Mouse (Mus musculus) heart, embryonic 15.5 days (tissue): ENCODE results near the gene Gk. TPM values are rescaled to one million over a fixed set of nuclear protein-coding genes. Genes with fewer than 3 reads are reported as not detected.

Source experiments
- ATAC-seq: fragments of 200-750 bp; cut with Nextera tagmentation; replicated peaks from 2 replicates; pipeline ENCODE4 v1.8.0; 2017; ENCODE audit warnings: low read depth, moderate TSS enrichment; ENCODE audit not compliant: insufficient number of reproducible peaks, insufficient read depth, low FRiP score
- H3K27ac ChIP-seq: fragments of 300-500 bp; sonication (generic); 2 replicates; pipeline ENCODE4 v1.5.1; 2015; ENCODE audit warnings: mild to moderate bottlenecking, inconsistent platforms
- H3K27me3 ChIP-seq: fragments of 300-500 bp; sonication (generic); 2 replicates; pipeline ENCODE4 v1.6.1; 2015; ENCODE audit warnings: inconsistent platforms
- H3K36me3 ChIP-seq: fragments of 300-500 bp; sonication (generic); 2 replicates; pipeline ENCODE4 v1.6.1; 2015; ENCODE audit warnings: mild to moderate bottlenecking, inconsistent platforms
- H3K4me1 ChIP-seq: fragments of 300-500 bp; sonication (generic); replicated peaks from 2 replicates; pipeline ENCODE4 v1.6.1; 2015; ENCODE audit warnings: inconsistent platforms
- H3K4me2 ChIP-seq: fragments of 300-500 bp; sonication (generic); 2 replicates; pipeline ENCODE4 v1.6.1; 2015; ENCODE audit warnings: inconsistent platforms, mild to moderate bottlenecking, moderate library complexity
- H3K4me3 ChIP-seq: fragments of 300-500 bp; sonication (generic); 2 replicates; pipeline ENCODE4 v1.5.1; 2015; ENCODE audit warnings: mild to moderate bottlenecking, inconsistent platforms
- H3K9ac ChIP-seq: fragments of 300-500 bp; sonication (generic); 2 replicates; pipeline ENCODE4 v1.6.1; 2015; ENCODE audit warnings: mild to moderate bottlenecking, inconsistent platforms
- H3K9me3 ChIP-seq: fragments of 300-500 bp; sonication (generic); replicated peaks from 2 replicates; pipeline ENCODE4 v1.6.1; 2016; ENCODE audit warnings: inconsistent platforms
- WGBS: fragments of 180-500 bp; shearing (Covaris S2); methylation state at CpG from one replicate; pipeline ENCODE4 v1.1.7; 2015; ENCODE audit warnings: mixed read lengths; 5-methylcytosine and 5-hydroxymethylcytosine counted together
- polyA plus RNA-seq: library from polyadenylated mRNA; unstranded; fragments of >200 nt; fragmentation: Nextera tagmentation; extraction: Ambion mirVana; gene quantifications from 2 replicates; pipeline ENCODE4 v1.2.1, GENCODE M21; 2015

The Gk gene
- 22.3 and 22.6 TPM in 2 replicates for polyA plus RNA-seq

- H3K27me3 ChIP-seq = no peaks in the 10 kb centered on the region
- H3K4me3 ChIP-seq = peak within 1 kb of the TSS; percentile 63
- 14% methylated on average over 40 of the region's 45 CpGs for WGBS
- peak; percentile 98 for ATAC-seq
- H3K4me2 ChIP-seq = peak within 1 kb of the TSS; percentile 65
- H3K9me3 ChIP-seq = no peaks in the 10 kb centered on the region
- peak within 1 kb of the TSS; percentile 97 for H3K27ac ChIP-seq
- no peaks in the 10 kb centered on the region for H3K4me1 ChIP-seq
- no peaks in the 10 kb centered on the region for H3K36me3 ChIP-seq
- H3K9ac ChIP-seq = peak within 1 kb of the TSS; percentile 68
Observed at GRCm38 (mm10) chrX:85776544-85777087, at the start of gene Gk. TSS of gene Gk (minus strand) at chrX:85776819.

- 55% methylated on average over 4 of the region's 4 CpGs for WGBS
- Histone ChIP-seq H3K9me3 (no peaks in the 10 kb centered on the region; the same call in 1 of the 2 replicates), H3K4me2 (no peak overlapping the region), H3K36me3 (no peaks in the 10 kb centered on the region), H3K4me1 (no peaks in the 10 kb centered on the region), H3K27me3 (no peaks in the 10 kb centered on the region), H3K27ac (no peak overlapping the region), H3K9ac (no peak overlapping the region), H3K4me3 (no peak overlapping the region)
- no peak for ATAC-seq
Observed at GRCm38 (mm10) chrX:85804706-85805376, 28.2 kb upstream of the Gk start.

- Histone ChIP-seq H3K36me3 (no peaks in the 10 kb centered on the region), H3K27me3 (no peaks in the 10 kb centered on the region), H3K4me1 (no peaks in the 10 kb centered on the region), H3K9ac (no peak overlapping the region), H3K4me3 (no peak overlapping the region), H3K4me2 (no peak overlapping the region), H3K9me3 (no peaks in the 10 kb centered on the region; the same call in 1 of the 2 replicates), H3K27ac (no peak overlapping the region)
- ATAC-seq = no peak
Observed at GRCm38 (mm10) chrX:85803006-85803405, 26.4 kb upstream of the Gk start.

GRCm38 (mm10) chrX:85797449-85797848 lies 20.8 kb upstream of the Gk start:
- H3K9me3 ChIP-seq = no peaks in the 10 kb centered on the region
- no peaks in the 10 kb centered on the region for H3K36me3 ChIP-seq
- no peak overlapping the region for H3K27ac ChIP-seq
- 83% methylated on average over 2 of the region's 2 CpGs for WGBS
- H3K4me2 ChIP-seq = no peak overlapping the region
- H3K9ac ChIP-seq = no peak overlapping the region
- H3K27me3 ChIP-seq = no peaks in the 10 kb centered on the region
- no peak overlapping the region for H3K4me3 ChIP-seq
- H3K4me1 ChIP-seq = no peaks in the 10 kb centered on the region
- no peak for ATAC-seq

GRCm38 (mm10) chrX:85778346-85778745 lies 1.7 kb upstream of the Gk start:
- Histone ChIP-seq H3K27ac (no peak overlapping the region), H3K4me2 (no peak overlapping the region), H3K4me1 (no peaks in the 10 kb centered on the region), H3K36me3 (no peaks in the 10 kb centered on the region), H3K9ac (no peak overlapping the region), H3K27me3 (no peaks in the 10 kb centered on the region), H3K4me3 (no peak overlapping the region), H3K9me3 (no peaks in the 10 kb centered on the region)
- no peak for ATAC-seq
- WGBS = 69% methylated on average over 3 of the region's 3 CpGs

- 11% methylated on average over 17 of the region's 17 CpGs for WGBS
- ATAC-seq = peak; percentile 40; the same call in 1 of the 2 replicates
Observed at GRCm38 (mm10) chrX:85777141-85777540, 522 bp upstream of the Gk start.

GRCm38 (mm10) chrX:85775879-85776543 lies 608 bp downstream of the Gk start:
- H3K4me3 ChIP-seq = peak overlapping the region; percentile 63
- H3K9ac ChIP-seq = peak overlapping the region; percentile 64
- 11% methylated on average over 22 of the region's 22 CpGs for WGBS
- no peaks in the 10 kb centered on the region for H3K36me3 ChIP-seq
- no peaks in the 10 kb centered on the region for H3K9me3 ChIP-seq
- H3K27me3 ChIP-seq = no peaks in the 10 kb centered on the region
- H3K4me1 ChIP-seq = no peaks in the 10 kb centered on the region
- H3K27ac ChIP-seq = peak overlapping the region; percentile 88
- peak overlapping the region; percentile 65 for H3K4me2 ChIP-seq
- ATAC-seq = peak; percentile 8

More at GRCm38 (mm10) chrX:85777141-85777540, 522 bp upstream of the Gk start:
- no peaks in the 10 kb centered on the region for H3K36me3 ChIP-seq
- H3K4me2 ChIP-seq = peak overlapping the region; percentile 59
- no peaks in the 10 kb centered on the region for H3K9me3 ChIP-seq
- peak overlapping the region; percentile 68 for H3K9ac ChIP-seq
- H3K27me3 ChIP-seq = no peaks in the 10 kb centered on the region
- H3K4me1 ChIP-seq = no peaks in the 10 kb centered on the region
- H3K4me3 ChIP-seq = peak overlapping the region; percentile 61
- H3K27ac ChIP-seq = peak overlapping the region; percentile 97

- no peak overlapping the region for H3K4me2 ChIP-seq
- ATAC-seq = no peak
Observed at GRCm38 (mm10) chrX:85771303-85771702, 5.3 kb downstream of the Gk start.

GRCm38 (mm10) chrX:85770747-85771146 lies 5.9 kb downstream of the Gk start:
- Histone ChIP-seq H3K9ac (no peak overlapping the region), H3K4me3 (no peak overlapping the region), H3K27me3 (no peaks in the 10 kb centered on the region), H3K4me2 (no peak overlapping the region), H3K4me1 (no peaks in the 10 kb centered on the region), H3K9me3 (no peaks in the 10 kb centered on the region), H3K27ac (no peak overlapping the region), H3K36me3 (no peaks in the 10 kb centered on the region)
- WGBS = 79% methylated on average over 3 of the region's 3 CpGs
- no peak for ATAC-seq

More at GRCm38 (mm10) chrX:85771303-85771702, 5.3 kb downstream of the Gk start:
- Histone ChIP-seq H3K4me3 (no peak overlapping the region), H3K9ac (no peak overlapping the region), H3K4me1 (no peaks in the 10 kb centered on the region), H3K27ac (no peak overlapping the region), H3K36me3 (no peaks in the 10 kb centered on the region), H3K27me3 (no peaks in the 10 kb centered on the region), H3K9me3 (no peaks in the 10 kb centered on the region)
- 63% methylated on average over 3 of the region's 3 CpGs for WGBS

GRCm38 (mm10) chrX:85768578-85768977 lies 8.0 kb downstream of the Gk start:
- ATAC-seq = no peak
- no peak overlapping the region for H3K4me3 ChIP-seq
- WGBS = 56% methylated on average over 2 of the region's 2 CpGs
- no peaks in the 10 kb centered on the region for H3K27me3 ChIP-seq
- H3K27ac ChIP-seq = no peak overlapping the region
- no peaks in the 10 kb centered on the region for H3K36me3 ChIP-seq
- H3K9me3 ChIP-seq = no peaks in the 10 kb centered on the region
- H3K4me1 ChIP-seq = no peaks in the 10 kb centered on the region
- no peak overlapping the region for H3K4me2 ChIP-seq
- H3K9ac ChIP-seq = no peak overlapping the region

GRCm38 (mm10) chrX:85756005-85756404 lies 20.6 kb downstream of the Gk start:
- Histone ChIP-seq H3K9me3 (no peaks in the 10 kb centered on the region), H3K4me2 (no peak overlapping the region), H3K36me3 (no peaks in the 10 kb centered on the region), H3K4me3 (no peak overlapping the region), H3K9ac (no peak overlapping the region), H3K4me1 (no peaks in the 10 kb centered on the region), H3K27ac (no peak overlapping the region), H3K27me3 (no peaks in the 10 kb centered on the region)
- ATAC-seq = no peak
- 37% methylated on average over 3 of the region's 3 CpGs for WGBS
